Mouse (Mus musculus): Measurements from ENCODE around the gene Nr4a1. TPM values are rescaled to one million over a fixed set of nuclear protein-coding genes. Genes with fewer than 3 reads are reported as not detected.
A peak's percentile ranks its signal among the peaks of the same experiment; 100 is the strongest.

Gene Nr4a1
- total RNA-seq, 1 experiment from 2014 or later: 131 TPM

GRCm38 (mm10) chr15:101256463-101257206, 2.6 kb downstream of the Nr4a1 start:
- no peak for DNase-seq

DNA sequence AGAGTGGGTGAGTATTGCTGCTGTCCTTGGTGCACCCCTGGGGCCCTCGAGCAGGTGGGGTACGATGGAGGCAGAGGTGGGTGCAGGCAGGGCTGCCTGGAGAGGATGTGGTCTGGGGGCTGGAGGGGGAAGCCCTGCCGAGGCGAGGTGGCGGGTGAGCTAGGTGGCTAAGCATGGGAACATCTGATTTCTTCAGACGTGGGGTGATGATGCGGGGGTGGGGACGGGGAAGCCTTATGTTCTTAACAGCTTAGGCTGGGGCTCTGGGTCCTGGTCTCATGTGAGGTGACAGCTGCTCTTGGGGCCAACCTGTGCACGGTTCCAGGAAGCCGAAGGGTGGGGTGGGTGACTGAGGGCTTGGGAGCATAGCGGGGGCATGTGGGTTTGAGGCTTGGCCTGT, 4.4 kb downstream of the Nr4a1 start:
- no peak for DNase-seq

- DNase-seq: no peak
Observed at GRCm38 (mm10) chr15:101259922-101260321, 5.9 kb downstream of the Nr4a1 start.

GRCm38 (mm10) chr15:101260387-101260786, 6.3 kb downstream of the Nr4a1 start:
- peak; percentile 59 for DNase-seq

DNA sequence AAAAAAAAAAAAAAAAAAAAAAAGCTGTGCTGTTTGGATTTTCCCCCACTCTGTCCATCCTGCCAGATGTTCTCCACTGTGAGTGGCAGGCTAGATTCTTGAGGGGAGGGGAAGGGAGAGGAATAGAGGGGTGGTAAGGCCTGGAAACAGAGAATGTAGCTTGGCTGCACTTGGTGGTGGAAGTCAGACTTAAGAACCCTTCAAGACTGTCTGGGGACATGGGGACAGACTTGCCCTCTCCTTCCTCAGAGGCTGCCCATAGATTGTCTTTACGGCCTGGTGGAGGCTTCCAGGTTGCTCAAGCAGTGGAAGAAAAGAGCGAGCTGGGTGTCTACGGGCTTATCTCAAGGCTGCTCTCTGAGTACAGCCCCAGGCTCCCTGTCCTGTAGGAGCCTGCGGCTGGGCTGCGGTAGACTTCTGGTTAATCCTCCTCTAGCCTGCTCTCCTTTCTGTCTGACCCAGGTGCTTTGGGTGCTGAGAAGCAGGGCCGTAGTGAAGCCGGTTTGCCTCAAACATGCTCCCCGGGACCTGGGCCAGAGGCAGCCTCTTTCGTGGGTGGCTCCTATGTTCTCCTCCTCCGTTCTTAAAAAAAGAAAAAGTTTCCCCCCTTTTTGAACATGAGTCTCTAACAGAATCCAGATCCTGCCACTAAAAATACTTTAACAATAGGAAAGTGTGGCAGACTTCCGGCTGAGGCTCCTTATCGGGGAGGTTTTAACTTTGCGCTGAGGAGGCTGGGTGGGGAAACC, 7.0 kb downstream of the Nr4a1 start:
- DNase-seq: no peak

GRCm38 (mm10) chr15:101262502-101262901, 8.4 kb downstream of the Nr4a1 start:
- DNase-seq: no peak

GRCm38 (mm10) chr15:101266132-101266963, 12.3 kb downstream of the Nr4a1 start:
- peak; percentile 99 for DNase-seq

DNA sequence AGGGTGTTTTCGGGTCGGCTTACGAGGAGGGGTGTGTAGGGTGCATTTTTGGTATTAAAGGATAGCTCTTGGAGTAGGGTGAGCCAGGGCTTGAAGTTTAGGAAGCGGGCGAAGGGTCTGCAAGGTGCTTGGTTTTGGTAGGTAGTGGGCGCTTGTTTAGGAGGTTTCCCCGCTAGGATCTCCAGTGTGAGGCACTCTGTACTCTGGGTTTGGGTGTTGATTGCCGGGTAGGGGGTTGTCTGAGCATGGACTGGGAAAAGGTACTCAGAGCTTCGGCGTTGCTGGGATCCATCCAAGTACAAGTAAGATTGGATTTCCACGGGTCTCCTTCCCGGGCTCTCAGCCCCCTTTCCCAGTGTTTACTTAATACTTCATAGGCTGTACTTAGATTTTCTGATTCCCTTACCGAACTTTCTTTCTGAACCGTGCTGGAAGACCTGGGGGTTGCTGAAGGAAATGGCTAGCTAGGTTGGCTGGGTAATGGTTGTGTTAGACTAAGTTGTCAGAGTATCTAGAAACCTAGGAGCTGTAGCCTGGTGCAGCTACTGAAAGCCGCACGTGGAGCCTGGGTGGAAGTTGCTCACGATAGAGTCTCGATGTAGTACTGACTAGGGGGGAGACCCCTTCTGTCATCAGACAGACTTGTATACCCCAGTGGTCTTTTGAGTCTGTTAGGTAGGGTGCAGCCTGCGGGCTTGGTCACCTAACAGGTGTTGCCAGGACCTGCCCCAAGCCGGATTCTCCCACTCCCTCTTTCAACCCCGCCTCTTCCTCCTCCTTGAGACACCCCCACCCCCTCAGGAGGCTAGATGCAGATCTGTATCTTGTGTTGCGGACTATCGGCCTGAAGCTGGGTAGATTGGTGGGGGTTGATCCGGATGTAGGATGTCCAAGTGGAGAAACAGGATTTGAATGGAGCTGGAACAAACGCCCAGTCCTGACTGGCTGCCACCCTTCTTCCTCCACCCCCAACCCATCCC, 13.3 kb downstream of the Nr4a1 start:
- DNase-seq: no peak

- DNase-seq: no peak
Observed at GRCm38 (mm10) chr15:101270101-101270820, 16.2 kb downstream of the Nr4a1 start.

GRCm38 (mm10) chr15:101271107-101271506, 17.0 kb downstream of the Nr4a1 start:
- DNase-seq: no peak

- no peak for DNase-seq
Observed at GRCm38 (mm10) chr15:101271513-101271912, 17.4 kb downstream of the Nr4a1 start.

DNA sequence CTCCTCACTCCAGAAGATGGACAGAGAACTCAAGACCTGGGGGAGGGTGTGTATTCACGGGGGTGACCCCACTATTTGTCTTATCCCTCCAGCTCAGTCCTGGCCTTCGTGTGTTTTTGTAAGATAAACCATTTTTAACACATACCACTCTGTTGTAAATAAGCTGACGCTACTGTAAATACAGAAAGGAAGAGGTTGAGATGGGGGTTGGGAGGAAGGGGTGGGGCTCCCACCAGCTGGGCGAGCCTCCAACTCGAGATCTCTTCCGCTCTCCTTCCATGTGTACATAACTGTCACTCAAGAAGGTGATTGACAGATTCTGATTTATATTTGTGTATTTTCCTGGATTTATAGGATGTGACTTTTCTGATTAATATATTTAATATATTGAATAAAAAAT, 20.3 kb downstream of the Nr4a1 start:
- no peak for DNase-seq

DNA sequence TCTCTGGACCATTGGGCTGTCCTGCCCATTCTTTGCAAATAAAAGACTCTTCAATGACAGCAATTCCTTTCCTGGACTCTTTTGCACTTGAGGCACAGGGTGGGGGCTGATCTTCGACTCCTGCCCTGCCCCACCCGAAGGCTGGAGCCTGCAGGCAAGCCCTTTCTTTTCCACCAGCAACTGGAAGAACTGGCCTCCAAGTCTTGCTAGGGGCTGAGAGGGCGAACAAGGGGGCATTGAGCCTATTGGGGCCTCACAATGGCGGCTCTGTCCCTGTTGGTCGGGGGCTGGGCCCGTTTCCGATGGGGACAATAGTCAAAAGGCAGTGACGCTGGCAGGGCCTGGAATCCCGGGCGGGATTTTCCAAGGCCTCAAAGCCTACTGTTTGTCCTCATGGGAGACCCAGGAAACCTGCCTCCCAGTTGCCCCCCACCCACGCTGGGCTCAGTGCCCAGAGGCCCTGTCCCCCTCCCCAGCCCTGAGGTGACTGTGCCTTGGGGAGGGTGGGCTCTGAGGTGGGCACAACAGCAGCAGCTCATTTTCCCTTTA, 23.4 kb downstream of the Nr4a1 start:
- no peak for DNase-seq

DNA sequence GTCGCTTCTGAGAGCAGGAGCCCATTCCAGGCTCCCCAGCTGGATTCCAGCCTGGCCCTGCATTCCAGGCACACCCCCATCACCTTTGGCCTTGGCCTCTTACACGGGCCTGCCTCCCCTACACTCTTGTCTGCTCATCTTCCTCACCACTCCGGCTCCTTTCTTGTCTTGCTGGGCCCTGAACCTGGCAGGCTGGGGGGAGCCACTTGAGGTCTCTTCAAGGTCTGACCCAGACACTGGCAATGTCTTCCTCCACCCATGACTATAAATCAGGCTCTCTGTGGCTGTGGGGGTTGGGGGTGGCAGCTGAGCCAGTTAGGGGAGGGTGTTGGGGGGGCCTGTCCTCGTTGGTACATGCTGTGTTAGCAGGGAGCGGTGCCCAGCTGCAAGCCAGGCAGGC, 24.5 kb downstream of the Nr4a1 start:
- DNase-seq: peak; percentile 42

GRCm38 (mm10) chr15:101279430-101279999, 25.4 kb downstream of the Nr4a1 start:
- DNase-seq: peak; percentile 83

DNA sequence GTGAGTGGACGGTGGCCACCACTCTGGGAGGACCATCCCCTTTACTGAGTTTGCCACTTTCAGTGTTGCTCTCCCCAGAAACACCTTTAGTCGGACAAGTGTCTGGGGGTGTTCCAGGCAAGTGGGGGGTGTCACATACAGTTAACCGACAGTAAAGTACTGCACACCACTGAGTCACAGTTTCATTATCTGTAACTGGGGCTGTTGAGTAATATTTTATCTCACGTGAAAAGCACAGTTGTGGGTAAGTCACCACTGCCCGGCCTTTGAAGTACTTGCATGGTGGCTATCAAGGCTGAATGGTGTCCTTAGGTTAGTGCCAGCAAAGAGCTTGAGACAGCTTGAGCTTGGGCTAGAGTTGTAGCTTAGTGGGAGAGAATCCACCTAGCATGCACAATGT, 28.4 kb downstream of the Nr4a1 start:
- DNase-seq: no peak

DNA sequence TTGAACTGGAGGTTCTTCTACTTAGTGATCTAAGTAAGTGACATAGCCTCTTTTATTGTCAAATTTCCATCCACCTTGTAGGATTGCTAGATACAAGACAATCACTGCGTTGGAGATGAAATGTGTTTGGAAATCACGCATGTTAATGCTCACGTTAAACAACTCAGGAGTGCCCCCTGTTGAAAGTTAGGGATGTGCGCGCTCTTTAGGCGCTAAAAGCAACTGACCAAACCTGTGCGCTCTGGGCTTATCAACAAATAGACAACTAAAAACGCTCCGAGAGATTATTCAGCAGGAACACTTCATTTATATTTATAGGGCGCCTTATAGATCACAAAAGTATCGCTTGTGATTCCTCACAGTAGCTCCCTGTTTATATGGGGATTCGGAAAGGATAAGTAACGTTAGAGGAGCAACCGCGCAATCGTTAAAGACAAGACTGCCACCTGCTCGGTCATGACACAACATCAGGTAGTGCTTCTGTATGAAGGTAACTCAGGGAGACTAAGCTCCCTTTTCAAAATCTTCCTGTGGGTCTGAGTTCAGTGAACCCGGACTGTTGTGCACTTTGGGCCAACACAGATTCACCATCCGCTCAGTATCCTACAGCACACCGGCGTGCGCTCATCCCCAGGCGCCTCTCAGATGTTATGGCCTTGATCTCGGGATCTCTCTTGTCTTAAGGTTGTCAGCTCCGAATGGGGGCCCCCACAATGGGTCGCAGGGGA, 29.3 kb downstream of the Nr4a1 start:
- DNase-seq: no peak

DNA sequence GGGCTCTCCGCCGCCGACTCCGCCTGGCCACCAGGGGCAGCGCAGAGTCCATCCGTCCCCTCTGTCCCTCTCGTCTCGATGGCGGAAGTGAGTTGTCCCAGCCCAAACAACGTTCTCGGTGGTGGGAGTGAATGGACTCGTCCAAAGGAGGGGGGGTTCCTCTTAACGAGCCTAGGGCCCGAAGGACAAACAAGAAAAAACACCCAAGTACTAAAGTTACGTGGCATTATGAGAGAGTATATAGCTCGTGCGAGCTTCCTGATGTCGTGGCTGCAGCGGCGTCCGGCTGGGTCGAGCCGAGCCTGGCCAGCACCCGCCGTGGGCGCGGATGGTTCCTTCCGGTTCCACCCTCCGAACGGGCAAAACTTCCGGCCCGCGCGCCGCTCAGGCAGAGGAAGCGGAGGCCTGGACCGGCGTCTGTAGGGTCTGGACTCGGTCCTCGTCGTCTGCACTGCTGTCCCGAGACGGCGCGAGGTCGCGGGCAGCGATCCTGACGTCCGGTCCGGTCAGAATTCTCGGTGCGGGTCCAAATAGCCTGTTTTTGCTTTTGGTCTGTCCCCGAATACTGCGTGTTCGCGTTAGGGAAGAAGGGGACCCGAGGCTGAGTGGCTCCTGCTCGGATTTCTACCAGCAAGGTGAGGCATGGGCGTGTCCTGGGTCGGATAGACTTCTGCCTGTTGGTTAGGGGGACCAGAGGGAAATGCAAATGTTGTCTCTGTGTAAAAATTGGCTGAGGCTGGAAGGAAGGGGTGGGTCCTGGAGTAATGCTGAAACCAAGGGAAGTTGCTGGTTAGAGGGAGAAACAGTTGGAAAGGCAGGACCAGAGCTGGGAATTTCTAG, 30.1 kb downstream of the Nr4a1 start, which contains the start of gene Atg101:
TSS of gene Atg101 (plus strand) at position 362 of the 840 bp plus-strand sequence.
- DNase-seq: peak; percentile 88
